31 mouse cellular contexts compared by ENCODE assay signal in the genomic region with DNA sequence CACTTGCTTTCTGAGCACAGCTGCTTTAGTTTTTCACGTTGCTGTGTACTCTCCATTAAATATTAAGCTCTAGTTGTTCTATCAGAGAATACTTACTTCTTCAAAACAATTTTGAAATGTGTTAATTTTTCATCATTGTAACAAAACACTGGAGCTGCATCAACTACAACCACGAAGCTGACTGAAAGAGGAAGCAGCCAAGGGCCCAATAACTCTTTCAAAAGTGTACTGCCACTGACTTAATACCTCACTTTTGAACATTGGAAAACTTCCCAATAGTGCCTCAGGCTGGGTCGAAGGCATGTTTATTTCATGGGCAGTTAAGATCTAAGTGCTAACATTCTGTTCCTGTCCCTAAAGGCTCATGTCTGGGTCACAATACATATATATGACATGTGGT. TPM values are rescaled to one million over a fixed set of nuclear protein-coding genes. Genes with fewer than 3 reads are reported as not detected.
"Had no signal": no experiment of that assay in that cellular context is flagged by ENCODE, and none has a peak within 500 bp of the region (broad histone marks: within the 10 kb centered on the region; RNA-seq: fewer than 3 reads in every experiment).

No protein-coding gene starts in this region.

- H3K27me3 ChIP-seq: kidney, embryonic 15.5 days; limb, embryonic 12.5 days; limb, embryonic 15.5 days; midbrain, embryonic 13.5 days; neural tube, embryonic 13.5 days had no signal

- H3K36me3 ChIP-seq: limb, embryonic 12.5 days; limb, embryonic 15.5 days; midbrain, embryonic 13.5 days; neural tube, embryonic 13.5 days had no signal

- H3K9me3 ChIP-seq: kidney, embryonic 15.5 days; limb, embryonic 12.5 days; limb, embryonic 15.5 days; midbrain, embryonic 13.5 days; neural tube, embryonic 13.5 days had no signal

- DNase-seq: kidney, adult 2 months; kidney, postnatal 10 days; kidney, postnatal 36 days; left cerebral cortex, postnatal 4 days; liver, postnatal 0 days; lung, embryonic 14.5 days; lung, postnatal 36 days; retina, postnatal 1 day; thymus, adult 18-20 months; thymus, postnatal 36 days had no signal

- ATAC-seq: liver, postnatal 0 days; lung, postnatal 0 days; midbrain, embryonic 13.5 days; midbrain, embryonic 16.5 days had no signal

- H3K4me3 ChIP-seq: kidney, embryonic 15.5 days; limb, embryonic 12.5 days; limb, embryonic 15.5 days; midbrain, embryonic 13.5 days; myocyte; neural tube, embryonic 13.5 days had no signal

- H3K4me1 ChIP-seq: kidney, embryonic 15.5 days; limb, embryonic 12.5 days had no signal

- H3K27ac ChIP-seq: kidney, embryonic 15.5 days; limb, embryonic 12.5 days; limb, embryonic 15.5 days; liver, embryonic 14.5 days; midbrain, embryonic 13.5 days; neural tube, embryonic 13.5 days; stomach, postnatal 0 days had no signal

RNA-seq across cellular contexts. Expression of a gene that starts 29.7 kb away (rescaled TPM):
- total RNA-seq: layer of hippocampus, adult 8-10 months; layer of hippocampus, postnatal 14 days; left cerebral cortex, adult 8-10 months; left cerebral cortex, postnatal 14 days; left cerebral cortex, postnatal 4 days had no signal
- polyA plus RNA-seq: kidney, embryonic 15.5 days; limb, embryonic 12.5 days; limb, embryonic 15.5 days; liver, embryonic 11.5 days; lung, embryonic 14.5 days; midbrain, embryonic 13.5 days; midbrain, embryonic 16.5 days; myocyte; neural tube, embryonic 13.5 days; stomach, embryonic 14.5 days; stomach, postnatal 0 days had no signal

RNA-seq across cellular contexts. Expression of a gene that starts 35.7 kb away (rescaled TPM):
- total RNA-seq: layer of hippocampus, adult 8-10 months; layer of hippocampus, postnatal 14 days; left cerebral cortex, adult 8-10 months; left cerebral cortex, postnatal 14 days; left cerebral cortex, postnatal 4 days; monocyte, adult 5-6 weeks; neutrophil, adult 5-6 weeks had no signal
- polyA plus RNA-seq: limb, embryonic 12.5 days; liver, embryonic 11.5 days; liver, embryonic 14.5 days; liver, postnatal 0 days; lung, postnatal 0 days; midbrain, embryonic 13.5 days; midbrain, embryonic 16.5 days; myocyte; small intestine, adult 2 months; spleen, adult 2 months; stomach, embryonic 14.5 days; urinary bladder, adult 2 months had no signal

RNA-seq across cellular contexts. Expression of a gene that starts 41.0 kb away (rescaled TPM):
- total RNA-seq: layer of hippocampus, adult 8-10 months; layer of hippocampus, postnatal 14 days; left cerebral cortex, postnatal 14 days; left cerebral cortex, postnatal 4 days had no signal
- polyA plus RNA-seq: limb, embryonic 12.5 days; limb, embryonic 15.5 days; midbrain, embryonic 13.5 days; midbrain, embryonic 16.5 days; small intestine, adult 2 months; stomach, embryonic 14.5 days had no signal

RNA-seq across cellular contexts. Expression of a gene that starts 43.6 kb away (rescaled TPM):
- total RNA-seq: layer of hippocampus, adult 8-10 months; layer of hippocampus, postnatal 14 days; left cerebral cortex, adult 8-10 months; left cerebral cortex, postnatal 4 days had no signal
- polyA plus RNA-seq: kidney, embryonic 15.5 days; limb, embryonic 12.5 days; limb, embryonic 15.5 days; liver, embryonic 11.5 days; lung, embryonic 14.5 days; midbrain, embryonic 13.5 days; midbrain, embryonic 16.5 days; myocyte; neural tube, embryonic 13.5 days had no signal
